Mouse (Mus musculus) brain, embryonic 14.5 days (tissue): ENCODE measurements around the gene Gm17571.

Experiments
- CTCF ChIP-seq: fragments of 200-500 bp; IDR thresholded peaks from 2 replicates; pipeline ENCODE4 v1.5.1; 2012; ENCODE audit warnings: inconsistent platforms, mild to moderate bottlenecking, moderate library complexity, borderline replicate concordance; ENCODE audit not compliant: insufficient read depth, insufficient read length; ENCODE audit errors: extremely low read depth
- POLR2A ChIP-seq: fragments of 200-500 bp; IDR thresholded peaks from 2 replicates; pipeline ENCODE4 v1.6.1; 2012; ENCODE audit warnings: mild to moderate bottlenecking, inconsistent platforms, borderline replicate concordance; ENCODE audit not compliant: poor library complexity, insufficient read depth, insufficient read length, severe bottlenecking; ENCODE audit errors: extremely low read depth

- TF ChIP-seq CTCF (no peak), POLR2A (no peak)
Measured at GRCm38 (mm10) chr9:13493746-13494145, 47.2 kb upstream of the Gm17571 start.
